Mouse (Mus musculus) liver, embryonic 14.5 days (tissue): ENCODE measurements around the gene Celf2.

Source experiments
- CTCF ChIP-seq: IDR thresholded peaks from 2 replicates; pipeline ENCODE4 v1.5.1; 2016; ENCODE audit warnings: antibody characterized with exemption, low read depth, control low read depth
- EP300 ChIP-seq: IDR thresholded peaks from 2 replicates; pipeline ENCODE4 v1.6.1; 2016; ENCODE audit warnings: antibody characterized with exemption, low read depth

GRCm38 (mm10) chr2:7063574-7064192, 445.7 kb downstream of the Celf2 start:
- no peak for TF ChIP-seq CTCF
- no peak for TF ChIP-seq EP300
